Mouse (Mus musculus) urinary bladder, postnatal 14 days (tissue): Measurements from ENCODE around the gene Maml3.
A peak's percentile ranks its signal among the peaks of the same experiment; 100 is the strongest.

Experiments
- DNase-seq: peaks from one replicate; pipeline ENCODE4 v3.0.0; 2021; ENCODE audit warnings: low spot score

The Maml3 gene

DNA sequence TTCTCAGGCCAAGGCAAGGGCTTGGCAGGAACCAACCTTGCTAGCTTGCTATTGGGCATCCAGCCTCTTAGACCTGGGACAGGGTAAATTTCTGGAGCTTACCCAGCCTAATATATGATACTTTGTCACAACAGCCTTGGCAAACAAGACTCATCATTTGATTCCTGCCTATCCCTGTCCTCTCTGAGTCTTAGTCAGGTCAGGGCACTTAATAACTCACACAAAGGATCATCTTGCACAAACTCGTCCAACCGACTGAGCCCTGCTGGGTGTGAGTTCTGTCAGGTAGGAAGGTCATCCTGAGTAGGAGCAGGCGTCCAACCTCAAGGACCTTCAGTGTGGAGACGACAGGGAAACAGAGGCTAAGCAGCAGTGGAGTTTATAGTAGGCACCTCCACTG is 233.5 kb downstream of the Maml3 start:
- no peak for DNase-seq

DNA sequence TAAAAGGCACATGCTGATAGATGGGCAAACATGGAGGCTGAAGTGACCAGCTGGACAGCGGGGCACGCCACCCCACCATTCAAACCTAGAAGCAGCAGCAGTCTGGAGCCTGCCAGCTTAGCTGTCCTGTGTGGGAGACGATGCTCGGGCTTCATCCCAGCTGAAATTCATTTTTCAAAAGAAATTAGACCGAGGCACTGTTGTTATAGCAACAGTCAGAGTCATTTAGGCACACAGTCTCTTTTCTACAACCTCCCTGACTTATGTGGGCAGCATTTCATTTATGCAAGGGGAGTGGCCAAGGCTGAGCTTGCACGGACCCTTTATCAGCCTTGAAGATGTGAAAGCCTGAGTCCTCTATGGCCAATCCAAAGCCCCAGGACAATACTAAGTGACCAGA is 234.9 kb downstream of the Maml3 start:
- DNase-seq: no peak

DNA sequence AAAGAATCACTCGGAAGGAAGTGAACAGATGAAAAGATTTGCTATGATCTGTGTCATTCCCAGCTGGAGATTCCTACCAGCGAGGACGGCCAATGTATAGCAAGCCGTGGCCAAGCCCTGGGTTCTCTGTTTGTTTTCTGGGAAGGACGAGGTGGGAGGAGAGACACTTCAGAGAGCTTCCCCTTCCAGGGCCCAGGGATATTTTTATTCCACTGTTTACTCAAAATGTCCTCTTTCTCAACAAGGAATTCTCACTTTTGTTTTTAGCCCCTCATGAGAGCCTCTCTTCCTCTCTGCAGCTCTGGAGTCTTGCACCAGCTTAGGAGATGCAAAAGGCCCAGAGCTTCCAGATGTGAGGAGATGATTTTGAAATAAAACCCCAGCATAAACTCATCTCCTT is 236.0 kb downstream of the Maml3 start:
- DNase-seq: no peak

DNA sequence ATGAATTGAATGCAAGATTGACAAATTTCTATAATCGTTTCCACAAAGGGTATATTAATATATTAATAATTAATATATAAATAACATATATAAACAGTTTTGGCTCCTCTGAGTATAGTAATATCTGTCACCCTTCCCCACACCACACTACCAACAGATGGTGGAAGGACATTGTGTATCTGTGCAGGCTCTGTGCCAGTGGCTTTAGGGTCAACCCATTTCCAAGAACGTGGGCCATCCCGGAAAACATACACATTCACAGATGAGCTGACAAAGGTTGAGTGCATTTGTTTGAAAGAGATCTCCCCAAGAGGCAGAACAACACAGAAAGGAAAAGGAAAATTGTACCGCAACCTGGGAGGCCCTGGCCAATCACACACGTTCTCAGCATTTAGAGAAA is 238.4 kb downstream of the Maml3 start:
- DNase-seq: no peak

DNA sequence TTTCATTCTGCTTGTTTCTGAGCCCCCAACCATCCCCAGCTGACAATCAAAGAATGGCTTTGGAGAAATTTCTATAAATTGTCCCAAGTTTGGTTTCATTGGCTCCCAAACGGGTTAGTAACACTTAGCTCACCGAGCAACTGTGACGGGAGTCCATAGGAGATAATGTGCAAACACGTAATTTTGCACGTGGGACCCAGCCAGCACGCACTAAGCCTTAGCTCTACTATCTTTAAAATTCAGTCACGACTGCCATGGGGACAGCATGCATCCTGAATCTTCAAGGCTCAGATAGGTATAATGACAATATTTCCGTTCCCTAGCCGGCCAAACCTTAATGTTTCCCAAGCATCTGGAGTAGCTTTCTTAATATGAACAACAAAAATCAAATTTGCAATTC is 243.2 kb downstream of the Maml3 start:
- DNase-seq: no peak

DNA sequence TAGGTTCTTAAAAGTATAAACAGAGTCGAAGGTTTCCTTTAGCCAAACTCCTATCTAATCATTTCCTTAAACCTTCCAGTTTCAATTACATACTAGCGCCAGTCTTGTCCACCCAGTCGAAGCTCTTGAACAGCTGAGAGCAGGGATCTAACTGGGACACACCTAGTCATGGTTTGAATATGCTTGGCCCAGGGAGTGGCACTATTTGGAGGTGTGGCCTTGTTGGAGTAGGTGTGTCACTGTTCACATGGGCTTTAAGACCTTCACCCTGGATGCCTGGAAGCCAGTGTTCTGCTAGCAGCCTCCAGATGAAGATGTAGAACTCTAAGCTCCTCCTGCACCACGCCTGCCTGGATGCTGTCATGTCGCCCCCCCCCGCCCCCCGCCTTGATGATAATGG is 244.4 kb downstream of the Maml3 start:
- no peak for DNase-seq

DNA sequence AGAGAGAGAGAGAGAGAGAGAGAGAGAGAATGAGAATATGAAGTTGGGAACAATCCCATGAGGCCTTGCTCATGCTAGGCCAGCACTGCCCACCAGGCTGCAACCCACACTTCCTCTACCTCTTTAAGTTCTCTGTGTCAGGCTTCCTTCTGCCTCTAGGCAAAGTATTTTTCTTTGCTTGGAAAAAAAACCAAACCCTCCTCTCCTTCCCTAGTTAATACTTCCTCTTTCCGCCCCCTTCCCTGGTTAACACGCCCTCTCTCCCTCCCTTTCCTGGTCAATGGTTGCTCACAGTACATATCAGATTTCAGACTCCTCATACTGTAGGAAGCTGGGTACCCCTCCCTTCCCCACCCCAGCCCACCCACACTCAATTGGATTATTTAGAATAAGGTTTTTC is 245.7 kb downstream of the Maml3 start:
- DNase-seq: no peak

DNA sequence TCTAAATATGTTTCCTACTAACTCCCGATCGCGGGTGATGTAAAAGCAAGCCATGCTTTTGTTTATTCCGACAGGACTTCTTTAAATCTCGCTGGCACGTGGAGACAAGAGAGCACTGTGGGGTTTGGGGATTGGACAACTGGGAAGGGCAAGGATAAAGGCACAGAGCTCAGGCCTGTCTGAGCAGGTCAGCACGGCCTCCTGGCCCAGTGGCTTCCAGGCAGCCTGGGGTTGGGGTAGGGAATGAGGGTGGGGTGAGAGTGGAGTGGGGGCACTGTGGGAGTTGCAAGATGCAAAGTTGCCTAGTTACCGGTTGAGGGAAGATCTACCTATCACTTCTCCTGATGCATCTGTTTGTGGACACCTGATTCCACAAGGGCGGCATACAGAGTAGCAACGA is 250.7 kb downstream of the Maml3 start:
- DNase-seq: no peak

DNA sequence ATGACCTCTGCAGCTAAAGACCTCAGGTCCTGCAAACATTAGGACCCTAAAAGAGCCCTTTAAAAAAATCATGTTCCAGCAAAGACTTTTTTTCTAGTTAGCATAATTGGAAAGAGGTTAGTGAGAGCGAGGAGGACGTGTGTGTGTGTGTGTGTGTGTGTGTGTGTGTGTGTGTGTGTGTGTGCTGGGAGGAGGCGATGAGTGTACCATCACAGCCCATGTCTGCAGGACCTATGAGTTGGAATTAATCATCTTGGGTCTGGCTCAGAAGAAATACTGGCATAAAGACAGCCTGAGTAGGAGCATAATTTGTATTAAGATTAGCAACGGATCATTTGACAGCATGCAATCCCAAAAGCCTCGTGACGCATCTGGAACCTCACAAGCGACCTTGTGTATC is 251.3 kb downstream of the Maml3 start:
- no peak for DNase-seq

DNA sequence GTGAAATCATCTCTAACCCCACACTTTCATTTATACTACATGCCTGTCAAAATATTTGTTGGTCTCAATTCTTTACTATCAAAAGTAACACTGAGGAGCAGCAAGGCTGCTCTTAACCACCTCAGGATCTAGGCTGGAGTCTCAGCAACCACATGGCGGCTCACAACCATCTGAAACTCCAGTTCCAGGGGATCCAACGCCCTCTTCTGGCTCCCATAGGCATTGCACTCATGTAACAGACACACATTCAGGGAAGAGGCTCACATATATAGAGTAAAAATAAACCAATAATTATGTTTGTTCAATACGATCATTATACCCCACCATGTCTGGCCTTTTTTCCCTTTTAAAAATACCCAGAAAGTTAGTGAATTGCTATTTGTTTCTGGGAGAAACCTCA is 252.2 kb downstream of the Maml3 start:
- DNase-seq: no peak

DNA sequence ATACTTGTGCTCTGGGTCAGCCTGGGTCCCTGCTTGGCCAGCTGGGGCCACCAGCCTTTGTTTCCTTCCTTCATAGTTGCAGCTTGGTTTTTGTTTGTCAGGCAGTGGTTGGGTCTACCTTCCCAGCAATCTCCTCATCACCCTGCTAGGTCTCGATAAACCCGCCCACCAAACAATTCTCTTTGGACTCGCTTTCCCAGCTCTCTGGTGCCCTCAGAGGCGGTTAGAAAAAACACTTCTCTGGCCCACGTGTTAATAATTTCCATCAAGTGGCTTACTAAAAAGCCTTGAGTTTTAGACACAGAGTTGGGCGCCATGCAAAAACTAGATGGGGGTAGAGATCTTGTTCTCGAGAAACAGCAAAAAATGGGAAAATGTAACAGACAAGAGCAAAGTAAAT is 253.3 kb downstream of the Maml3 start:
- DNase-seq: no peak

DNA sequence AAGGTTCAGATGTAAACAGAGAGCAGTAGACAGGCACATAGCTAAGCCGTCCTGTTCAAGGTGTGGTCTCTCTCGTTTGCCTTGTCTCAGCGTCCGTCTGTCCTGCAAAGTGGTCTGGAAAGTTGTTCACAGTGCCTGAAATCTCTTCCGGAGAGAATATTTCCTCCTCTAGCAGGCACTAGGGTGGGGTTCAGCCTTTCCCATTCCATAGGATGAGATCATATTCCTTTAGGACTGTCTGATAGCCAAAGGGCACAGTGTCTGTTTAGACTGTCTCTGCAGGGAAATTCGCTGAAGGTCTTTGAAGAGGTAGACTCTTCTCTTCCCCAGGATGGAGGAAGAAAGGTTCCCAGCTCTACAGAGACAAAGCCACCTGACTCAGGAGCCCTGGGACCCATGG is 255.4 kb downstream of the Maml3 start:
- no peak for DNase-seq

DNA sequence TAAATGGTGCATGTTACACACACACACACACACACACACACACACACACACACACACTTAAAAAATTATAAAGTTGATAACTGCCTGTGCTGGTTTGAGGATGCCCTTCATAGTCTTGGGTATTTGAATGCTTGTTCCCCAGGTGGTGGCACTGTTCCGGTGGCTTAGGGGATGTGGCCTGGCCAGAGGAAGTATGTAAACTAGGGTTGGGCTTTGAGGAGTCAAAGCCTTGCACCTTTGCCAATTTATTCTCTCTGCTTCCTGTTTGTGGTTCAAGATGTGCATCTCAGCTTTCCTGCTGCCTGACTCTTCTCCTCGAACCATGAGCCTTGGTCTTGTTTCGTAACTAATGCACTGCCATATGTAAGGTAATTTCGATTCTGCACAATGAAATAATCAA is 257.6 kb downstream of the Maml3 start:
- DNase-seq: no peak

DNA sequence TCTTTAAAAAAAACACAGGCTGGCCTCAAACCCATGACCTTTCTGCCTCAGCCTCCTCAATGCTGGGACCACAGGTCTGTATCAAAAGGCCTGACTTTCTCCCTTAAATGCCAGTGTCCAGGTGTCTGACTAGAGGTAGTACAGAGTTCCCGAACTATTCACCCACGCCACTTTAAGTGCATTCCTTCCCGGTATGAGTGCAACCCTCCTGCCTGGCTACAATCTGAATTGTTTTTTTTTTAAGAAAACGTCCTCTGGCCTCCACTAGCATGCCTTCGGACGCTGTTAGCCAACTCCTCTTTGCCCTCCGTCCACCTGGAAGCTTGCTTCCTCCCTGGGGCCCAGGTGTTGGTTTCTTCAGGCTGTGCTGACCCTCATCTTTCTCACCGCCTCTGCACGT is 260.6 kb downstream of the Maml3 start:
- no peak for DNase-seq

DNA sequence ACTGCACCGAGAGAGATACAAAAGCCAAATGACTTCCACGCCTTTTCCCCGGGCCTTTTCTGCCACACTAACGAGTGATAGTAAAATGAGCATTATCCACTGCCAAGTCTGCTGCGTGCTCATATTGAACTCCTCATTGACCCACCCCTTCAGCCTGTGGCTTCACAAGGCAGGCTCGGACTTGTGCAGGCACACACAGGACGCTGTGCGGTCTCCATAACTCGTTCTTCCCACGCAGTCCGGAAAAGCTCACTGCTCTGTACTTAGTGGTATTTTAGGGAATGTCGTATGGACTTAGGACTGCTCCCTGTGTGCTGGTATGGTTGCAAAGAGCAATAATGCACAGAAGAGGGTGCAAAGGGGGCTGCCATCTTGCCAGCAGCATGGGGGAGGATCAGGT is 262.7 kb downstream of the Maml3 start:
- peak; percentile 67 for DNase-seq

DNA sequence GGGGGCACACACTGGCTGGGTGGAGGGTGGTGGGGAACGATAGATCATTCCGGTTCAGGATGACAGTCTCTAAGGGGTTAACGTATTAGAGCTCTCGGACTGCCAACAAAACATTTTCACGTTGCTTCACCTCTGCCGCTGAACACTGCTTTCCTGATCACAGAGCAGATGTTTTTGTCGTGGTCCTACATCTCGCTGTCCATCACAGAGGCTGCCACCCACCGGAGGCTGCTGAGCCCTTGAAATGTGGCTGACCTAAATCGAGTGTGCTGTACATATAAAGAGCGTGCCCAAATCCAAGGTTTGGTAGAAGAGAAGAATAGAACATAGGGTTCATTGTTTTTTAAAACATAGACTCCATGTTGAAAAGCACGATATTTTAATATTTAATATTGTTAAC is 263.3 kb downstream of the Maml3 start:
- no peak for DNase-seq

DNA sequence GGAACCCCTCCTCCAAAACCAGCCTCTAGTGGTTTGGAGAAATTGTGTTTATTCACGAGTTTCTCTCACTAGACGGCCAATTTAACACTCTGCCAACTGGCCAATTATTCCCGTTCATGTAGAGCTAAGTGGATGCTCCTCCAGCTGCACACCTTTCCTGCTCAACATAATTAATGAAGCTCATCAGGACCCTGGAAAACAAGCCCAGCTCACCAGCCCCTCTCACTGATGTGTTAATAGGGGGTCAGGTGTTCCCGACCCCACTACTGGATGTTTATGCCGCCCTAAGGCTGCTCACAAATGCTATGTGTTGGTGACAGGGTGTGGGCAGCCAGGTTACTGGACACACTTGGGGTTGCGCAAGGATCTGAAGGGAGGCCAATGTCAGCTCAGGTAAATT is 263.7 kb downstream of the Maml3 start:
- DNase-seq: no peak

DNA sequence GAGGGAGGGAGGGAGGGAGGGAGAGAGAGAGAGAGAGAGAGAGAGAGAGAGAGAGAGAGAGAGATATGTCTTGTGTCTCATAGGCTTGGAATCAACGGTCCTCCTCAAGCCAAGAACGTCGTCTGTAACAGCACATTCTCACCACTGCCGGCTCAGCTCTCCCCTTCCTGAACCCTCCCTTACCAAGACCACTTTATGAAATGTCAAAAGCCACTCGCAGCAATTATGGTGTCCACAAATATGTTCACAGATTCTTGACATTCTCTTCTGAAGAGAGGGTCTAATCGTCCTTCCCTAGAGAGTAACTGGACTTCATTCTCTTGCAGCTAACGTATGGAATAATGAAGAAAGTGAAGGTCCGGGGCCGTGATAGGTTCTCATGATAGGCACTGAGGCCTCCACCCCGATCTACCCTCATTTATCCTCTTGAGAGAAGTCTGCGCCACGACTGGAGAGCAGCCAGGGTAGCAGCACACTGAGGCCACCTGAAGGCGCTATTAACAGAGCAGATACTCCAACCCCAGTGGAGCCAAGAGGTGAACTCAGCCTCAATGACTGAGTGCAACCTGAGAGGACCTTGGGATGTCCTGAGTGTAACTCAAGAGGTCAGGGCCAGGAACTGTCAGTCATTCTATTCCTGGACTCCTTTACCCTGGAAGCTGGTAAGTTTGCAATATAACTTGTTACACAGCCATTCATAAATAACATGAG is 264.6 kb downstream of the Maml3 start:
- no peak for DNase-seq

DNA sequence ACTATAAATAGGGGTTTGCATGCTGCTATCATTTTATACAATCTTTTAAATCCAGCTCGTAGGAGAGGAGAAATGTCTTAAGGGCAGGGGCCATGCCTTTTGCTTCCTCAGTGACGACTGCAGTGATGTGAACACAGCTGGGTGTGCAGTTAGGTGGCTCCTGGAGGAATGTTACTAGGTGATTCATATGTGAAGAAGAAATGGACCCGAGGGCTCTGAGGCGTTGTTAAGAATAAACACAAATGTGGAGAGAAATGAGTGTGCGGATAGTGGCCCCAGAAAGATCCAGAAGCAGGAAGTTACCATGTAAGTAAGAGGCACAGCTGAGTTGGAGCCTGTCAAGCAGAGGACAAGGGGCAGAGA is 265.5 kb downstream of the Maml3 start:
- no peak for DNase-seq

DNA sequence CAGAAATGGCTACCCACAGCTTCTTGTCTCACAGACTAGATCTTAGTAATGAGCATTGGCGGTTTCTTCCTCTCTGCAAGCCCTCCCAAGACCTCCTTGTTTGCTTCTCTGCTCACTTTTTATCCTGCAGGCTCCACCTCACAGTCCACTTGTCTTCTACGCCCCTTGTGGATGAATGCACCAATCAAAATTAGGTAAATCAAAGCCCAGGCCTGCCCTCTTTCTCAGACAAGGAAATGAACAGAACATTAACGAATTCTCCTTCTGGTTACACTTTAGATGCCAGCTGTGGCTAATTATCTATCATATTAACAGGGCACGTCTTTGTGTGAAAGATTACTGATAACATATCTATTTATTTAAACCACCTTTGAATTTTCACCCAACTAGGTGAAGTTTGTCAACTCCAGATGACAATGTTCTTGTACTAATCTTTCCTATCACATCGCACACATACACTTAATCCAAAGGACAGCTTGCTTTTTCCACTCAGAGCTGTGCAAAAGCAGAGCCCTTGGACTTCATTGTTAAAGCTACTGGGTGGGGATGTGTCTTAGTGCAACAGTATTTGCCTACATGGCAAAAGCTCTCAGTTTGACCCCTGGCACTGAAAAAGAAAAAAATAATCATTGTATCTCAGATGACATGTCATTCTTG is 266.1 kb downstream of the Maml3 start:
- DNase-seq: no peak

DNA sequence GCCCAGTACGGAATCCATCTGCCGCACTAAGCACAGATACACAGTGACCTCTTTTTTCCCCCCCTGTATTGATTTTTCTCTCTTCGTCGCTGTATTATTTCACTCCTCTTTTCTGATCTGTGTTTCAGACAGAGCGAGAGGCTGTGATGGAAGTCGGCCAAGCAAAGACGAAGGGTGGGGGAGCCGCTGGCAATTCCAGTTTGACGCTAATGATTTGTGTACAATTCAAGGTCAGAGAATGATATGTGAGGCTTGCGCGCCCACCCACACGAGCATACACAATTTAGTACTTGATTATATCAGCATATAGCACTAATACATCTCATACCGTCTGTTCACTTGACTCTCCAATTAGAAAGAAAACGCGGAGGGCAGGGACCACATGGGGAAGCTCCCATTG is 271.9 kb downstream of the Maml3 start:
- DNase-seq: peak; percentile 32

DNA sequence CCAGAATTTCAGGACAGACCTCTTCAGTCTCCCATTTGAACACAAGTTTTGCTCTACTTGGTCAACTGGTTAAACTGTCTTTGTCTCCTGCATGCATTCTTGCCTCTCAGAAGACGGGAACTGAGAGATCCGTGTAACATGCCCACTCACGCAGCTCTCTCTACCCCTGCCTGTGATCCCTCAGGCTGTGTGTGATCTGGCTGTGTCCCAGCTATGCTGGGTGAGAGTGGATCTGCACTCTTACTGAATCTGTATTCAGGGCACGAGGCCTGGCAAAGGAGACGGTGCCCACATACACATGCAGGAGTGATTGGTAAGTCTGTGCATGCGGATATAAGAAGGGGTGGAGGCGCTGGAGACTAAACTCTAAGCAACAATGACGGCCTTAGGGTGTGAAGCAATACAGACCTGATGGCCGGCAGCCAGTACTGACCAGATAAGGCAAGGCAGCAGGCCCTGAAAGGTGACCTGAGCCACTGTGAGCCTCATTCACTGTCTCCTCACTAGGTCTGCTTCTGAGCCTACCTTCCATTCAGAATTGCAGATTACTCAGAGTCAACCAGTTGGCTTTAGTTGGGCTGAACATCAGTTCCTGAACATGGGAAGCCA is 274.0 kb downstream of the Maml3 start:
- no peak for DNase-seq

DNA sequence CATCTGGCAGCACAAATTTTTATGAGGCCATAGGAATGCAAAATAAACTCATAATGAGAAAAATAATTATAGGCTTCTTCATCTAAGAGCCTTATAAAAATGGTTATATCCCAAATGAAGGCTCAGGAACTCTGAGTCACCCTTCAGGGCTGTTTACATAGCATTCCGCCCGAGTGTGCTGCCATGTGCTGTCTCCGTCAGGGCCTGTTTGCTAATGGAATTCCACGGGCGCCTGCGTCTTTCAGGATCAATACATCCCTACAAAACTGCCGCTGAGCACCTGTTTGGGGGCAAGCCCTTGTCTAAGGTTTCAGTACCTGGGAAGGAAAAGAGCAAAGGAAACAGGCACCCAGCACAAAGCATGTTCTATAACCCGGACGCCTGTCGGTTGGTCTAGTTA is 279.3 kb downstream of the Maml3 start:
- peak; percentile 17 for DNase-seq

DNA sequence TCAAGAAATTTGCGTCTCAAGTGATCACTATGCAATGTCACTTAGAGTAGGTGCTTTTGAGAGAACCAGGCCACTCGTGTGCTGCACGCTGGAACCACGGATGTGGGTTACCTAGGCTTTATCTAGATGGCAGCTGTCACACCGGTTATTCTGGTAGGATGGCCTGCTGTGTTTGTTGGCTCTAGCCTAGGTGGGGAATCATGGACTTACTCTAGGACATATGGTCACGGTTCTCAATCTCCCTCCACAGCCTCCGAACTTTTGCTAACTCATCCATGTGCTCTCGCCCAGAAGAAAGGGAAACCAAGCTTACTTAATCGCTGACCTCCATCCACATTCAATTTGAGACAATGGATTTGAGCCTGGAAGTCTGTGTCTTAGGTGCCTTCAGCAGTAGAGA is 280.4 kb downstream of the Maml3 start:
- DNase-seq: peak; percentile 50
